Mouse (Mus musculus): ENCODE results near the gene Vps13c. TPM values are rescaled to one million over a fixed set of nuclear protein-coding genes. Genes with fewer than 3 reads are reported as not detected.

Vps13c gene
- total and polyA plus RNA-seq, 3 experiments, result 10.8 to 25.7 (median 18.4) TPM

GRCm38 (mm10) chr9:67904355-67904754 is 64.2 kb downstream of the Vps13c start:
- in situ Hi-C loops (cut with MboI; ENCODE audit: low pct_ligation_motif_present, low pct_unique_long_range_greater_than_20kb, low sequenced_read_pairs) (no loop called here), dilution Hi-C loops (cut with MboI; ENCODE audit: extremely low pct_ligation_motif_present, extremely low pct_unique_long_range_greater_than_20kb, low sequenced_read_pairs) (no loop called here)
- Histone ChIP-seq H3K4me2 (ENCODE audit: insufficient read depth, low read depth, poor library complexity, severe bottlenecking) (peak overlapping the region; percentile 32; the same call in 1 of the 2 replicates), H3K4me1 (ENCODE audit: control insufficient read depth in 1 of 2, insufficient read depth in 2 of 2) (peaks cover 0 to 14% of the 10 kb centered on the region in 2 experiments; a peak in 1 of 4 replicates), H3K9me3 (replicated peaks; ENCODE audit: low read length) (no peaks in the 10 kb centered on the region), H3K4me3 (replicated peaks in 1 of 3; ENCODE audit: low read depth in 2 of 3, low read length in 2 of 3, poor library complexity in 1 of 3) (no peak overlapping the region), H3K9ac (ENCODE audit: insufficient read depth, low read depth) (no peak overlapping the region; the same call in 1 of the 2 replicates), H3K27me3 (replicated peaks) (no peaks in the 10 kb centered on the region), H3K36me3 (replicated peaks in 1 of 2; ENCODE audit: control insufficient read depth in 1 of 2, insufficient read depth in 1 of 2, low read length in 1 of 2) (peaks cover 27 to 76% of the 10 kb centered on the region in 2 experiments), H3K79me2 (replicated peaks; ENCODE audit: control insufficient read depth, extremely low read depth, insufficient read depth, poor library complexity, severe bottlenecking) (no peaks in the 10 kb centered on the region), H3K27ac (ENCODE audit: insufficient read depth, low read depth) (peak overlapping the region; percentile 52)
- TF ChIP-seq UBTF (IDR thresholded peaks at IDR 0.05; ENCODE audit: low read depth, low read length) (no peak), MYC (IDR thresholded peaks at IDR 0.05; ENCODE audit: low read depth, low read length) (no peak), ZKSCAN1 (IDR thresholded peaks at IDR 0.05; ENCODE audit: borderline replicate concordance, low read depth, low read length) (no peak), GABPA (IDR thresholded peaks at IDR 0.05; ENCODE audit: insufficient replicate concordance, low read depth, low read length) (no peak), SMC3 (IDR thresholded peaks at IDR 0.05; ENCODE audit: low read depth, low read length) (no peak), MXI1 (IDR thresholded peaks at IDR 0.05; ENCODE audit: low read depth, low read length) (no peak), ZC3H11A (IDR thresholded peaks at IDR 0.05; ENCODE audit: low read depth, low read length) (no peak), EP300 (IDR thresholded peaks at IDR 0.05; ENCODE audit: low read length) (peak; percentile 11; the same call in 1 of the 2 replicates), USF2 (conservative IDR thresholded peaks at IDR 0.05; ENCODE audit: low read depth, low read length) (no peak), CHD1 (IDR thresholded peaks at IDR 0.05; ENCODE audit: low read depth, low read length) (no peak), NELFE (IDR thresholded peaks at IDR 0.05; ENCODE audit: low read depth, low read length) (no peak), IRF4 (IDR thresholded peaks at IDR 0.05; ENCODE audit: low read depth, low read length) (peak; percentile 51), MAFK (IDR thresholded peaks at IDR 0.05; ENCODE audit: insufficient replicate concordance, low read length) (no peak), SIN3A (IDR thresholded peaks at IDR 0.05; ENCODE audit: low read length) (peak; percentile 42; the same call in 1 of the 2 replicates), MEF2A (IDR thresholded peaks at IDR 0.05; ENCODE audit: borderline replicate concordance, low read depth, low read length) (no peak), JUN (IDR thresholded peaks at IDR 0.05; ENCODE audit: insufficient read depth, low read depth, low read length) (no peak), BHLHE40 (IDR thresholded peaks at IDR 0.05; ENCODE audit: low read depth, low read length) (no peak), ELF1 (IDR thresholded peaks at IDR 0.05; ENCODE audit: low read depth, low read length) (no peak; the same call in 1 of the 2 replicates)
- peak; percentile 23 for DNase-seq (ENCODE audit: extremely low read depth)

GRCm38 (mm10) chr9:67905541-67905940 is 65.3 kb downstream of the Vps13c start:
- TF ChIP-seq ZKSCAN1 (IDR thresholded peaks at IDR 0.05; ENCODE audit: borderline replicate concordance, low read depth, low read length) (no peak), CHD2 (IDR thresholded peaks at IDR 0.05; ENCODE audit: low read length) (no peak), BHLHE40 (IDR thresholded peaks at IDR 0.05; ENCODE audit: low read depth, low read length) (peak; percentile 58), EP300 (IDR thresholded peaks at IDR 0.05; ENCODE audit: low read length) (peak; percentile 67), KAT2A (IDR thresholded peaks at IDR 0.05; ENCODE audit: insufficient replicate concordance, low read length) (no peak), USF2 (conservative IDR thresholded peaks at IDR 0.05; ENCODE audit: low read depth, low read length) (no peak), TCF12 (IDR thresholded peaks at IDR 0.05; ENCODE audit: low read depth, low read length) (no peak), MAX (IDR thresholded peaks at IDR 0.05; ENCODE audit: low read length) (no peak), ZNF384 (IDR thresholded peaks at IDR 0.05; ENCODE audit: low read depth, low read length) (peak; percentile 31; the same call in 1 of the 2 replicates), IRF4 (IDR thresholded peaks at IDR 0.05; ENCODE audit: low read depth, low read length) (peak; percentile 93), JUN (IDR thresholded peaks at IDR 0.05; ENCODE audit: insufficient read depth, low read depth, low read length) (peak; percentile 42; the same call in 1 of the 2 replicates), CHD1 (IDR thresholded peaks at IDR 0.05; ENCODE audit: low read depth, low read length) (no peak)
- H3K4me1 ChIP-seq (ENCODE audit: control insufficient read depth in 1 of 2, insufficient read depth in 2 of 2), result peaks cover 0 to 14% of the 10 kb centered on the region in 2 experiments; a peak in 1 of 4 replicates
- dilution Hi-C loops (cut with MboI; ENCODE audit: extremely low pct_ligation_motif_present, extremely low pct_unique_long_range_greater_than_20kb, low sequenced_read_pairs), result no loop called here
- H3K4me3 ChIP-seq (replicated peaks in 1 of 3; ENCODE audit: low read depth in 2 of 3, low read length in 2 of 3, poor library complexity in 1 of 3), result no peak overlapping the region
- DNase-seq (ENCODE audit: extremely low read depth), result peak; percentile 29
- no peak overlapping the region for H3K27ac ChIP-seq (ENCODE audit: insufficient read depth, low read depth)
- H3K79me2 ChIP-seq (replicated peaks; ENCODE audit: control insufficient read depth, extremely low read depth, insufficient read depth, poor library complexity, severe bottlenecking), result no peaks in the 10 kb centered on the region
- H3K36me3 ChIP-seq (replicated peaks in 1 of 2; ENCODE audit: control insufficient read depth in 1 of 2, insufficient read depth in 1 of 2, low read length in 1 of 2), result peaks cover 28 to 81% of the 10 kb centered on the region in 2 experiments
- no peaks in the 10 kb centered on the region for H3K9me3 ChIP-seq (replicated peaks; ENCODE audit: low read length)
- in situ Hi-C loops (cut with MboI; ENCODE audit: low pct_ligation_motif_present, low pct_unique_long_range_greater_than_20kb, low sequenced_read_pairs), result no loop called here
- no peak overlapping the region for H3K4me2 ChIP-seq (ENCODE audit: insufficient read depth, low read depth, poor library complexity, severe bottlenecking)
- H3K9ac ChIP-seq (ENCODE audit: insufficient read depth, low read depth), result no peak overlapping the region
- H3K27me3 ChIP-seq (replicated peaks), result no peaks in the 10 kb centered on the region
